Mouse (Mus musculus): ENCODE measurements at regions not wholly inside any gene's neighbourhood (a gene's known extent, or its start where the extent isn't known, plus 50 kb on each side); places are given as distances from the start of the nearest gene placed in this dataset.
A peak's percentile ranks its signal among the peaks of the same experiment; 100 is the strongest.

GRCm38 (mm10) chr10:116653511-116653945 is 72.2 kb upstream of the Cnot2 start:
- peak; percentile 2 for DNase-seq (ENCODE audit: low spot score)

DNA sequence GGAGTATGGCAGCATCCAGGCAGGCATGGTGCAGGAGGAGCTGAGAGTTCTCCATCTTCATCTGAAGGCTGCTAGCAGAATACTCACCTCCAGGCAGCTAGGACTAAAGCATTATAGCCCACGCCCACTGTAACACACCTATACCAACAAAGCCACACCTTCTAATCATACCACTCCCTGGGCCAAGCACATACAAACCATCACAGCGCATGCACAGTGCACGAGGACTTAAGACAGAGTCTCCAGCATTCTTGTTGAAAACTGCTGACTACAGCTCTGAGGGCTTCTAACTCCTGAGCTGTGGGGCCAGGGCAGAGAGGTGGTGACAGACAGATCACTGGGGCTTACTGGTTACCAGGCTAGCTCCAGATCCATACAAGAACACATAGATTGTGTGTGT is 68.0 kb upstream of the Cnot2 start:
- DNase-seq (ENCODE audit: low spot score), result no peak

GRCm38 (mm10) chr10:116646035-116646434 is 64.7 kb upstream of the Cnot2 start:
- DNase-seq (ENCODE audit: low spot score), result no peak

DNA sequence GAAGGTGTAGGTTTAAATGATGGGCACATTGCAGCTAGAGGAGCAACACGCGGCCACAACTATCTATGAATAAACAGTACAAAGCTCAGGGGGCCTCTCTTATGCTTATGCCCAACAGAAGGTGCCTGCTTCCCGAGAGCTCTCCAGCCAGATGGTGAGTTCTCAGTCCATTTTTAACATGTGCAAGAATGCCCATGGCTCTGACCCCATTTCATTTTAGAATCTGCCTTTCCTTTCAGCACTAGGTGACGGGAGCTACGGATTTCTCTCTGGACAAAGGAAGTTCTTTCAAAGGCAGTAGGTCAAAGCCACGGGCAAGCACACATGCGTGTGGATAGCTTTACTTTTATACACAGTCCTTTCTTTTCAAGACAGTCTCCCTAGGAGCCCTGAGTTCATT is 64.3 kb upstream of the Cnot2 start:
- no peak for DNase-seq (ENCODE audit: low spot score)

DNA sequence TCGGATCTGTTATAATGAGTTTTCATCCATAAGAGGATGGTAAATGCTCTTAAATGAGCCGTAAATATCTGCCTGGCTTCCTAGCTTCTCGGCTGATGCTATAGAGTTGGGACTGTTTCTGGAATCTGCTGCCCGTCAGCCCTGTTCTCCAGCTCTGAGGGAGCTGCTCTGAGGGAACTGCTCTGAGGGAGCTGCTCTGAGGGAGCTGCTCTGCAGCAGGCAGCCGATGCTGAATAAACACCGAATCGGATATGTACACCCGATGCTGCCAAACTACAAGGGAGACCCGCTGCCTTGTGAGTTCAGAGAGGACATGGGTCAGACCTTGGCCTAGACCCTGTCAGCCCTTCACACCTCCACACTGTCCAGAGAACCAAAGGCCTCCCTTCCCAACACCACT is 63.8 kb upstream of the Cnot2 start:
- DNase-seq (ENCODE audit: low spot score), result no peak
